Mouse (Mus musculus): ENCODE data around the gene Ilf2. TPM values are rescaled to one million over a fixed set of nuclear protein-coding genes. Genes with fewer than 3 reads are reported as not detected.

Gene Ilf2
- 10 to 100 TPM; 25.2 to 26.7 TPM for total RNA-seq (2021)
- long read RNA-seq, experiment 1, transcript Ilf2-201 (14 exons, 2,027 nt) = major isoform, 44 of 46 reads
- long read RNA-seq, experiment 1, partial matches to known transcripts = 1 of 46 reads
- long read RNA-seq, experiment 1, other reads (novel, unspliced or antisense) = 0 of 46 reads
- long read RNA-seq, experiment 2, transcript Ilf2-201 (14 exons, 2,027 nt) = major isoform, 38 of 43 reads
- long read RNA-seq, experiment 2, partial matches to known transcripts = 2 of 43 reads
- long read RNA-seq, experiment 2, other reads (novel, unspliced or antisense) = 3 of 43 reads

DNA sequence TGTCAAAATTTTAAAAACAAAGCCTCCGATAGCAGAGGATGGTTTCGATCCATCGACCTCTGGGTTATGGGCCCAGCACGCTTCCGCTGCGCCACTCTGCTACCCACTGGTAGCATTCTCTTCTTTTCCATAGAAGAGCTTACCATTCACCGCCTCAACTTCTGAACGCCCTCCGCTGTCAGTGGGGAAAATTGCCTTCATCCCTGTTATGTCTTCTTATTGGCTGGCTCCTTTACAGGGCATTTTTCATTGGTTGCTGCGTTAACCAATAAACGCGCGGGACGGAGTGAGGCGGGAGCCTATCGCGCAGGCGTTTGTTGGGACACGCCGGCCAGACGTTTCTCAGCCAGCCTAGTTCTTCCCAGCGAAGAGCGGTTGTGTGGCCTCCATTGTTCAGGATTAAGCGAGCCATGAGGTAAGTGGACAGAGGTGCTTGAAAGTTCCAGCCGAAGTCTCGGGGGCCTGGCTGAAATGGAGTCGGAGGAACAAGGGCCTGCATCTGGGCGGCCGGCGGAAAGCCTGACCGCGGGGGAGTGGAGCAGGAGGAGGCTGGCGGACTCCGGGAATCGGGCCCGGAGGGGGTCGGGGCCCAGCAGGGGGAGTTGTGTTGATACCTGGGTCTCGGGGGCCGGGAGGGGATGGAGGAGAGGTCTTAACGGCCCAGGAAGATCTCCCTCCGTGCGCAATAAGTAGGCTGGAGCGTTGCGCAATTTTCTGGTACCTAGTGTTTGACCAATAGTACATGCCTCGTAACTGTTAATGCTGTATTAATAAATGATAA lies at the start of gene Ilf2:
Gene Ilf2 (plus strand): TSS at position 296 of the 781 bp plus-strand sequence.
- peak; percentile 97 for DNase-seq (ENCODE audit: low spot score)

GRCm38 (mm10) chr3:90427574-90427973 lies 48.4 kb upstream of the Ilf2 start:
- DNase-seq (ENCODE audit: low spot score) = no peak

GRCm38 (mm10) chr3:90428186-90428585 lies 47.7 kb upstream of the Ilf2 start:
- peak; percentile 46 for DNase-seq (ENCODE audit: low spot score)

GRCm38 (mm10) chr3:90429576-90429975 lies 46.4 kb upstream of the Ilf2 start:
- DNase-seq (ENCODE audit: low spot score) = no peak

- no peak for DNase-seq (ENCODE audit: low spot score)
Observed at GRCm38 (mm10) chr3:90432348-90432747, 43.6 kb upstream of the Ilf2 start.

DNA sequence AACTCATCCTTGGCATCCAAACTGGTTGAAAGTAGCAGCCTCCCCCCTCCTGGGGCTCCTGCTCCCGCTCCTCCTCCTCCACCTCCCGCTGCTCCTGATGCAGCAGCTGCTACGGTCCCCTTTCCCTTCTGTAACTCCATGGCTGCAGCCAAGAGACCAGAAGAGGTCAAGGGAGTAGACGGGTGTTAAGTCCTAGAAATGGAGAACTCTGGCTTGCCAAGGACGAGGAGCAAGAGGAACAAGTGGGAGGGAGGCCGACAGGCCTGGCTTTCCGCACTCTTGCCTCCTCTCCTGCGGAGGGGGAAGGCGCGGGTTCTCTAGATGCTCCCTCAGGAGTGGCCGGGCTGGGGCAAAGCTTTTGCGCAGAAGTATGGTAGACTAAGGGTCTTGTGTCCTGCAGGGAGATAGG lies 43.1 kb upstream of the Ilf2 start:
- no peak for DNase-seq (ENCODE audit: low spot score)

DNA sequence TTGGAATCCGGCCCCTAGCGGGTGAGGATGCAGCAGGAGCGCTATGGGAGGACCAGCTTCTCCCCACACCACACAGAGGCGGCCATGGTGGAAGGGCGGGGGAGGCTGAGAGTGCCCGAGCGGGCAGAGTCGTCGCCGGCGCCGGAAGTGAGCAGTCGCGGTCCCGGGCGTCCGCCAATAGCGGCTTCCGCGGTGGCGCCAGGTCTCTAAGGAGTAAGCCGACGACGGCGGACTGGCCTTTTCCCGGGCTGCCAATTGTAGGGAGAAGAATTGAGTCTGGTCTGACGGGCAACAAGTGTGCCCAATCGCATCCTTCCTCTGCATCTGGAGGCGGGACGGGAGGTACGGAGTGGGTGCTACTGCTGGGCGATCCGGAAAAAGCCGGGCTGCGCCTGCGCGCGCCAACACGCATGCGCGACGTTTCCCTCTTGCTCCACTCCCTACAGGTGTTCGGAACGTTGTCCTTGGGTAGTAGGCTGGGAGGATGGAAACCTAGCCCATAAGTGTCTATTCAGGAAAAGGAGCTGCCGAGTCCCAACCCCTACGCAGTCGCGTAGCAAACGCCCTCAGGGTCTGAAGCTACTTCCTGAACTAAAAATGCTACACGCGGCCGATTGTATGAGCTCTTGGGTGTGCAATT lies 42.4 kb upstream of the Ilf2 start, which contains the start of gene Ints3:
Gene Ints3 (minus strand): TSS at position 242 of the 640 bp plus-strand sequence.
- DNase-seq (ENCODE audit: low spot score) = peak; percentile 100

DNA sequence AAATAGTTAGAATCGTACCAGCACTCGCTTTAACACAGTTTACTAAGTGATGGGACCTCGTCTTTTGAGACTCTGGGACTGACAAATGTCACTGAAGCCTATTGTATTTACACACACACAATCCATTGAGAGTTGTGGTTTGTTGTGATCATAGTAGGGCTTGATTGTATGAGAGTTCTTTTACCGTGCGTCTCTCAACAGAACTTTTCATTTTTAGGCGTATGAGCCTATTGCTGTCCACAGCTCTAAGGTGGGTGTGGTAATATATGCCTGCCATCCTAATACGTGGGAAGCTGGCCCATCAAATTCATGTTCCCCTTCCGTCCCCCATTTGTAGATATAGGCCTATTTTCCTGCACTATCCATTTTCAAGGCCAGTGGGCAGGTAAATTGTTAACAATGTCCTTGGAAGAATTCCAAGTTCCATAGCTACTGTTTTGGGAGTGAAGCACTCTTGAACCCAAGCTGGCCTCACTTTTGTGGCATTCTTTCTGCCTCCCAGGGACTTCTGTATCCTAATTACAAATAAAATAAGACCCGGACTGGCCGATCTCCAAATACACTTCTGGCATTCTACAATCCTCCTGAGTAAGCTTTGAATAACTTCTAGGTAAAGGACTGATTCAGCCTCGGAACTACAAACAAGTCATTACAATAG lies 41.7 kb upstream of the Ilf2 start:
- no peak for DNase-seq (ENCODE audit: low spot score)

GRCm38 (mm10) chr3:90437131-90437530 lies 38.8 kb upstream of the Ilf2 start:
- no peak for DNase-seq (ENCODE audit: low spot score)

DNA sequence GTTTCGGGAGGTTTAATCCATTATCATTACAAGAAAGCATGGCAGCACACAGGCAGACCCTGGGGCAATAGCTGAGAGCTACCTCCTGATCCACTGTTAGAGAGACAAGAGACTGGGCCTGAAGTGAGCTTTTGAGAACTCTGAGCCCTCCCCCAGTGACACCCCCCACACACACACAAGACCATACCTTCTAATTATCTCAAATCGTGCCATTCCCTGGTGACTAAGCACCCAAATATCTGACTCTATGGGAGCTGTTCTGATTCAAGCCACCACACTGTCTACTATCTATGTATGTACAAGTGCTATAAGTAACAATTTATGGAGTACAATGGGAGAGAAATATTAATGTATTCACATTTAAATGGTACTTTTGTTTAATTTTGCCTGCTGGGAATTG lies 35.2 kb upstream of the Ilf2 start:
- no peak for DNase-seq (ENCODE audit: low spot score)

GRCm38 (mm10) chr3:90443977-90444376 lies 31.9 kb upstream of the Ilf2 start:
- no peak for DNase-seq (ENCODE audit: low spot score)

DNA sequence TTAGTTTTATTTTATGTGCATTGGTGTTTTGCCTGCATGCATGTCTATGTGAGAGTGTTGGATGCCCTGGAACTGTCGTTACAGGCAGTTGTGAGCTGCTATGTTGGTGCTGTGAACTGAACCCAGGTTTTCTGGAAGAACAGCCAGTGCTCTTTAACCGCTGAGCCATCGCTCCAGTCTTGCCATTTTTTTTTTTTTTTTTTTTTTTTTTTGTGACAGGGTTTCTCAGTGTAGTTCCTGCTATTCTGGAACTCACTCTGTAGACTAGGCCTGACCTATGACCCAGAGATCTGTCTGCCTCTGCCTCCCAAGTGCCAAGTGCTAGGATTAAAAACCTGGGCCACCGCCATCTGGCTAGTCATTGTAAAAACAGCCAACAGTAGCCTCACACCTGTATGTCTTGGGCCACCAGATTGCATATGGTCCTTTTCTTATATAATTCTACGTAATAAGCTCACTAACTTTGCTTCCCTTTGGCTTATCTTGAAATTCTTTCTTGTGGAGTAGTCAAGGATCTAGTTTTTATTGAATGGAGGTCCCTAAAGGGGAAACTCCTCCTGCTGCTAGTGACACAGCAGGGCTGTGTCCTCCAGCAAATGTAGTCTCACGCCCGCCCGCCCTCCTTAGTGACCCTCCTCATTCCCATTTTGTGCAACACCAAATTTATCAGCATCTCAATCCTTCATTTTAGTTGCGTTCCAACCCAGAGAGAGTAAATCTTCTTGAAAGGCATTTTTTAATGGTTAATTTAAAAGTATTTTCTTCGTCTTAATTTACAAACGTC lies 30.3 kb upstream of the Ilf2 start:
- no peak for DNase-seq (ENCODE audit: low spot score)

DNA sequence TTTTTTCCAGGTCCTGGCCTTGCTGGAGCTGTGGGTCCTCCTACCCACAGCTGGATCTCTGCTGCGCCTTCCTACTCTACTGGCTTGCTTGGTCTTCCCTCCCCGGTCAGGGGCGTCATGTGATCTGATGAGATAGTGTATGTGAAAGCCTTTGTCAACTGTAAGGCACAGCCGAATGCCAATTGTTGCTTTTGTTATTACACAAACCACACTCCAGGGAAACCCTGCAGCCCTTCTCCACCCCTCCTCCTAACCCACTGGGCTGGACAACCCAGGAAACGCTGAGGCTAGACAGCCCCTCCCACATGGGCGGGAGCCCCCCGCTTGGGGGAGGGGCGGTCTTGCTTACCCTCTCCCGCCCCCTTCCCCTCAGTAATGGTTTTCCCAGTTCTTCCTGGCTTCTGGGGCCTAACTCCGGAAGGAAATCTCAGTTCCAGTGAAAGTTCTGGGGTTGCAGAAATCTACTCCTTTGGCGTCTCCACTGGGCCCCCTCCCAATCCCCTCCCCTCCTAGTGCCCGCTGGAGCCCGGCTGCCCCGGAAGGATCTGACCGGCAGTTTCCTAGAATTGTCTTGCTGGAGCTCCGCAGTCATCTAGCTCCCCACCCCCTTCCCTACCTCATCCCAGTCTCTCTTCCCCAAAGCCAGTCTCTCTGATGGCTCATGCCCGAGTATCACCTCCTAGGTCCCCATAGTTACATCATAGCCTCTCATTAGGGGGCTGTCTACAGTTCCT lies 29.4 kb upstream of the Ilf2 start:
- DNase-seq (ENCODE audit: low spot score) = peak; percentile 88

GRCm38 (mm10) chr3:90447123-90447494 lies 28.8 kb upstream of the Ilf2 start:
- DNase-seq (ENCODE audit: low spot score) = no peak

GRCm38 (mm10) chr3:90448626-90449025 lies 27.3 kb upstream of the Ilf2 start:
- DNase-seq (ENCODE audit: low spot score) = no peak

DNA sequence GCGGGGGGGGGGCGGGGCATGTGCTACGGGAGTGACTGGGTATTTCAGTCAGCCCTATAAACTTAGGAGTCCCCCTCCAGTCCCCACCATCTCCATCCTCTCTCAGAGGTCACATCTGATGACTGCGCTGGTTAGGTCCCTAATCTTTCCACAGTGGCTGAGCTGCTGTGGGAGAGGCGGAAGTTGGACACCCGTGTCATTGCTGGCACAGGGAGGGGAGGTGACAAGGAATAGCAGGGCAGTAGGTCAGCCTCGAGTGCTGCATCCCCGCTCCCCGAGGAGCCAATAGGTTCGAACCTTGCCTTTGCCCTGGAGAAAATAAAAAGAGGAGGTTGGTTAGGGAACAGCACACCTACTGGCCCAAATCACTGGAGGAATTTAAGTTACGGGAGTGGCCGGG lies 25.1 kb upstream of the Ilf2 start:
- DNase-seq (ENCODE audit: low spot score) = no peak

GRCm38 (mm10) chr3:90451396-90452095 lies 24.4 kb upstream of the Ilf2 start:
- DNase-seq (ENCODE audit: low spot score) = no peak

DNA sequence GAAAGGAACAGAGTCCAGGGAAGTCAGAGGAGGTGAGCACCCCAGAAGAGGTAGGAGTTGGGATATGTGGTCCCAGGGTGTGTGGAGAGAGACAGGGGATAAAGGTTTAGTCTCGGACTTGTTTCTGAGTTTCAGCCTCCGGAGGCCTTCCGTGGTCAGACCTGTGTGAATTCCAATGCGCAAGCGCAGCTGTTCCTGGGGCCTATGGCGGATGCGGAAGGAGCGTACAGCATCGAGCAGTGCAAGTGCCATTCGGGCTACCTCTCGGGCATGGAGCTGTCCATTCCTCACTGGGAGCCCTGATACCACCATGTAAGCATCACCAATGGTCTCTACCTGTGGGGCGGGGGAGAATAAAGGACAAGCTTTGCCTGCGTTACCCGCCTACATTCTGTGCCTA lies 21.0 kb upstream of the Ilf2 start:
- DNase-seq (ENCODE audit: low spot score) = no peak

- DNase-seq (ENCODE audit: low spot score) = no peak
Observed at GRCm38 (mm10) chr3:90459727-90460126, 16.2 kb upstream of the Ilf2 start.

- no peak for DNase-seq (ENCODE audit: low spot score)
Observed at GRCm38 (mm10) chr3:90460315-90460714, 15.6 kb upstream of the Ilf2 start.

Data from gastrocnemius, adult 18-20 months (tissue).